Mouse (Mus musculus) lung, postnatal 0 days (tissue): ENCODE data around the gene Kcnip3.

Experiments
- CTCF ChIP-seq: IDR thresholded peaks from 2 replicates; pipeline ENCODE4 v1.5.1; 2016; ENCODE audit warnings: antibody characterized with exemption, mild to moderate bottlenecking
- EP300 ChIP-seq: IDR thresholded peaks from 2 replicates; pipeline ENCODE4 v1.6.1; 2016; ENCODE audit warnings: antibody characterized with exemption, mild to moderate bottlenecking, control low read depth

GRCm38 (mm10) chr2:127472279-127472678 is 49.6 kb downstream of the Kcnip3 start:
- TF ChIP-seq CTCF, result no peak
- no peak for TF ChIP-seq EP300
